Mouse (Mus musculus): ENCODE data around the gene Aggf1.

Gene Aggf1

GRCm38 (mm10) chr13:95332086-95332899, 42.9 kb downstream of the Aggf1 start:
- in situ Hi-C loops (cut with MboI) = no loop called here

GRCm38 (mm10) chr13:95330507-95330906, 44.6 kb downstream of the Aggf1 start:
- in situ Hi-C loops (cut with MboI) = no loop called here

DNA sequence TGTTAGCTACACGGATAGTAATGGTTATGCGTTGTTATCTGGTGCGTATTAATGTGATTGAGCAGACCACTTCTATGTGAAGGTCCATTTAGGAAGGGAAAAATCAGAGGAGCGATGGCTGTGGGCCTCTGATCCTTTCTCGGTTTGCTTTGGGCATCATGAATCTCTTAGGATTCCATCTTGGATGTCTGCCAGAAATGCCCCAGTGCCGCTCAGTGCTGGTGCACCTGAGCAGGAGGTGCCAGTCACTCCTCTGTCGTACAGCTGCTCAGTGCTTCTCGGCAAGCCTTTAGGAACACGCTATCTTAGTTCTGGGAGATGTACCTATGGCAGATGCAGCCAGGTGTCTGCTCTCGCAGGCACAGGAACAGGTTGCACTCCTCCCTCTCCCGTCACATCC, 46.4 kb downstream of the Aggf1 start:
- in situ Hi-C loops (cut with MboI) = no loop called here

DNA sequence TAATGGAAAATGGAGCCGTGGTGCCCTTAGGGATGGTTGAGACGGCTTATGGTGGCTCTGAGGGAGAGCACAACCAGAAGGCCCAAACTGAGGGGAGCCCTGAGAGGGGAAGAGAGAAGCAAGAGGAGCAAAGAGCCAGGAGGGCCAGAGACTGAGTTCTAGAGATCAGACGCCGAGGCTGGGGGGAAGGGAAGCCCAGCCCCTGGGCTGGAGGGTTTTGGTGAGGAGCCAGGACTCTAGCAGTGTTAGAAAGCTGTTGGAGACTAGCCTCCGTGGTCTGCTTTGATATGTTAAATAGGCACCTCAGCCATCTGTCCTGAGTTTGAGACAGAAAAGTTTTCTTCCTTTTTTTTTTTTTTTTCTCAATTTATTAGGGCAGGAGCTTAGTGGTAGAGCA, 47.8 kb downstream of the Aggf1 start:
- in situ Hi-C loops (cut with MboI) = no loop called here

- in situ Hi-C loops (cut with MboI) = no loop called here
These were observed 48.4 kb downstream of the Aggf1 start for GRCm38 (mm10) chr13:95326611-95327344.

GRCm38 (mm10) chr13:95325907-95326550, 49.1 kb downstream of the Aggf1 start:
- in situ Hi-C loops (cut with MboI) = no loop called here

DNA sequence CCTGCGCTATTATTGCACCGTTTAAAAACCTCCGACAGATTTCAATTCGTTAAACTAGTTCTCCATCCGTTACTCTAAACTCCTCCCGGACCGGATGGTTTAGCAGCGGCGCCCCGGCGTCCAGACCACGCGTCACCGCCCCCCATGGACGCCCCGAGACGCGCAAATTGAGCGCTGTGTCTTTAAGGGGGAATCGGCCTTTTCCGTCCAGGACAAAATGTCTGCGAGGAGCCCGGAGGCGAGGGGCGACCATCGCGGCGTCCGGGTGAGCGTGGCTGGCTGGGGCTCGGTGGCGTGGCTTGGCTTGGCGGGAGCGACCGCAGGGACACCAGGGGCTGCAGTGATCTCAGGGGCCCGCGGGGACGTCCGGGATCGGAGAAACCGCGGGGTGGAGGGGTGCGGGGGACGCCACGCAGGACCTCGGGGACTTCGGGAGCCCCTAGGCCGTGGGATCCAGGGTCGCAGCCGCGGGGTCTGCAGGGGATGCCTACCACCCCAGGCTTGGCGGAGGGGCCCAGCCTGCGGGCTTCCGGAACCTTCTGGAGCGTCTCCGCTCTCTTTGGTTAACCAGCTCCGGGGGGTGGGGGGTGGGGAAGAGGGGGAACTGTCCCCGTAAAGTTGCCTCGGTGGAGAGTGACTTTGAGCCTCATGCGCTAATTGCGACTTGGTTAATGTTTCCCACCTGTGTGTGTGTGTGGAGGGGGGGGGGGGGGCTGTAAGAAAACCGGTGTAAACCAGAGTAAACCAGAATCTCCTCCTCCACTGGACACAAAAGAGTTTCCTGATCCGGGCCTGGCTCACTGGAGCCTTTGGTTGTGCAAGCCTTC, 49.9 kb downstream of the Aggf1 start:
- in situ Hi-C loops (cut with MboI) = no loop called here

DNA sequence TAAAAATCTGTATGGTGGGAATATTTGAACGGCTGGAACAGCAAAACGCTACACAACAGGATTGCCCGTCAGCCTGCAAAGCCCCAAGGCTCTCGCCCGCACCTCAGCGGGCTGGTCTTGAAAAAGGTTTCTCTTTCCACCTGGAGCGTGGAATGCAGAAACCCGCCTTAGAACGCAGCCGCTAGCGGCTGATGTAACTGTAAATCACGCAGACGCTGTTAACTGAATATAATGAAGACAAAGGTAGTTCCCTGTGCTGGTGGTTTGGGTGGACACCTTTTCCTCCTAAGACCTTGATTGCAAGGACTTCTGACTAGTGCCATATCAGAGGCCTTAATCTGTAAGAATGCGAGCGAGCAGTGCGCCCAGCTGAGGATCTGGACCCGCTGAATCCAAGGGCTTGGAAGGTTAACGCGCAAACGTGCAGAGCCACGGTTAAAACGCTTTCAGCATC, 50.5 kb downstream of the Aggf1 start:
- in situ Hi-C loops (cut with MboI) = no loop called here

DNA sequence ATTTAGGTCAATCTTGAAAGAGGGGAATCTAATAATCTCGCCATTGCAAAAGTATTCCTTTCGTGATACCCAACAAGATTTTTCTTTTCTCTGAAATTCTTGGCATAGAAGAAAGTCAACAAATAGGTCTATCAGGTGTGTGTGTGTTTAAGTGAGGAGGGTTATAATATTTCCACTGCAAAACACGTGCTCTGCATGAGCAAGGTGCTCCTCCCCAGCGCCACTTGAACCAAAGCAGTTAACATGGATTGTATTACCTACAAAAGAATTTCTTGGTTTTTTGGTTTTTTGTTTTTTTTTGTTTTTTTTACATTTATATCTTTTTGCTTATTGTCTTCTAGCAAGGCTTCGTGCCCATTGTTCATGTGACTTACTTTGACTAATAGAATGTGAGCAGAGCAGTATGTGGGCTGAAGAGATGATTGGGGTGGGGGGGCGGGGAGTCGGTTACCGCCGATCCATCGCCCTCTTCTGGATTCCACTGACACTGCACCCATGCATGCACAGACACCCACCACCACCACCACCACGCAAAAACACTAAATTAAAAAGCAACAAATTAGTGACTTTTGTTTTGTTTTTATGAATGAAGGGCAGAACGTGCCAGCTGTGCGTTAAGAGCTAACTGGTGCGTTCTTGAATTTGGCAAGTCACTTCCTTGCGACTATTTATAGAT, 51.1 kb downstream of the Aggf1 start:
- in situ Hi-C loops (cut with MboI) = no loop called here

DNA sequence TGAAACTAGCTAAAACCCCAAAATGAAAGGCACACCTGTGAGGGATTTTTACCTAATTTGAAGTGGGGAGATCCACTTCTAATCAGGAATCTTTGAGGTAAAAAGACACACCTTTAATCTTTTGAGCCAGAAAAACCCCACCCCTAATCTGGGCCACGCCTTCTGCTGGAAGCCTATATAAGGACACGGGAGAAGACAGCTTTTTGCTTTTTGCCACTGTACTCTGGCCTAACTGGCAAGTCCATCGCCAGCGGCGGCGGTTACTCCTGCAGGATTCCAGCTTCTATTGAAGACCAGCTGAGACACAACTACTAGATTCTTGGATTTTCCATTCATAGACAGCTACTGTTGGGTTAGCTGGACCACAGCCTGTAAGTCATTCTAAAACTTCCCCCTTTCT, 51.8 kb downstream of the Aggf1 start, which contains the start of gene Zbed3:
Gene Zbed3, plus strand, starts transcription at position 213 of the 400 bp plus-strand sequence.
- in situ Hi-C loops (cut with MboI) = no loop called here

- in situ Hi-C loops (cut with MboI) = no loop called here
These were observed 54.7 kb downstream of the Aggf1 start for GRCm38 (mm10) chr13:95320451-95320850.

GRCm38 (mm10) chr13:95319153-95319552, 56.0 kb downstream of the Aggf1 start:
- in situ Hi-C loops (cut with MboI) = no loop called here

DNA sequence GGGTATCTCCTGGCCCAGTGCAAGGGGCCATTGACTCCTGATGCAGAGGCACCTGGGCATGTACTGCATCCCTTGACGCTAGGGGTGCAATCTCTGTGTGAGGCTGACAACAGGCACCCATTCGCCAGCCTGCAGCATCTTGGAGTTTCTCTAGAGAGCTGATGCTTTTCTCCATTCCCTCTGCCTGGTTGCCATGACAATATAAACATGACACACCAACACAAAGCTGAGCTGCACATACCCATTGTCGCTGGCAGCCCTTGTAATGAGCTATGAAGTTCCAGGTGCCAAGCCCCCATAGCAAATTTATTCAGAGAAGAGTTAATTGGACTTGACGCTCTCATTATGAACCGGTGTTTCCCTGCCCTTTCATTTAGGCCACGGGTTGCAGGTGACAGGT, 63.1 kb downstream of the Aggf1 start:
- in situ Hi-C loops (cut with MboI) = no loop called here

DNA sequence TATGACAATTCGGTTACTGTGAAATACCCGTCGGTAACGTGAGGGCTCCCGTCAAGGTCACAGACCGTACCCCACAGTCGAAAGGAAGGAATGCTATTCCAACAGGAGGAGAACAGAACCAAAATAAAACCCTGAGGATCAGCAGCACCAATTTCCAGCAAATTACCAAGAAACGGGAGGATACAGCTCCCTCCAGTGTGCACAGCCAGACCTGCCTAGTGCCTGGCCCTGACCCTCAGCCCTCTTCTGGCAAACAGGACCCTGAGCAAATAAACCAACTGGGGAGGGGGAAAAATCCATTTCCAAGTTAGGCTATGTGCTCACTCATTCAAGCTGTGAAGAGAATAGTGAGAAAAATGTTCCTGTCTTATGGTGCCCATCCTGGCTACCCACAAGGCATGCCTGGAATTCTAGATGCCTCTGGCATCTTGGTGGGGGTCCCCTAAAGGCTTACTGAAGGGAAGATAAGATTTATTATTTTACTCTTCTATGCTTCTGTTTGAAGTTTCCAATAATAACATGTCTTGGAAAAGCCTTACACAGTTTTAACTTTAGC, 68.0 kb downstream of the Aggf1 start:
- in situ Hi-C loops (cut with MboI) = no loop called here

DNA sequence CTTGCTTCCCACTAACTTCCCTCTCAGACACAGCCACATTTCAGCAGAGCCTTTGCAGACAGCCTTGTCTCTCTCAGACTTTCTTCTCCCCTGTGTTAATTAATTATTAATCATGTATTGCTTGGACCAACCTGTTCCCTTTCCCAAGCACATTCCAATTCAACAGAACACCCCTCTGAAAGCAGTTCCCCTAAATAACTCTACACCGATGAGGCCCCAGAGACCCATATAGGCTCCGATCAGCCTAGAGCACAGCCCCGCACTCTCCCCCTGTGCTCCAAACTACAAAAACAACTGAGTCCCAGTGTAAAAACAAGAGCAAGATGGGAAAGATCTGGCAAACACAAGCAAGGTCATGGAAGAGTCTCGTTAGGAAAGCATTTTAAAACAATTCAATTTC, 68.6 kb downstream of the Aggf1 start:
- in situ Hi-C loops (cut with MboI) = no loop called here
